Mouse (Mus musculus) right cerebral cortex, adult 2 months (tissue): ENCODE data around the gene Ghr.

Experiments
- DNase-seq, 2 experiments: peaks; one replicate each; pipeline ENCODE4 v3.0.0; 2021 to 2022; ENCODE audit warnings: low spot score in 2 of 2

Ghr gene

GRCm38 (mm10) chr15:3582807-3583636 lies at the start of gene Ghr:
TSS of gene Ghr (minus strand) at chr15:3583492.
- peak; percentile 90 to 91 for DNase-seq

- DNase-seq, result no peak
Measured at GRCm38 (mm10) chr15:3622746-3623145, 39.5 kb upstream of the Ghr start.

- no peak for DNase-seq
Measured at GRCm38 (mm10) chr15:3620368-3620767, 37.1 kb upstream of the Ghr start.

- DNase-seq, result no peak
Measured at GRCm38 (mm10) chr15:3618311-3618710, 35.0 kb upstream of the Ghr start.

- no peak for DNase-seq
Measured at GRCm38 (mm10) chr15:3611961-3612360, 28.7 kb upstream of the Ghr start.

- DNase-seq, result no peak
Measured at GRCm38 (mm10) chr15:3607951-3608350, 24.7 kb upstream of the Ghr start.

GRCm38 (mm10) chr15:3602098-3602486 lies 18.8 kb upstream of the Ghr start:
- no peak for DNase-seq

- DNase-seq, result no peak
Measured at GRCm38 (mm10) chr15:3601422-3602097, 18.3 kb upstream of the Ghr start.

- no peak for DNase-seq
Measured at GRCm38 (mm10) chr15:3587879-3588278, 4.6 kb upstream of the Ghr start.

- DNase-seq, result no peak
Measured at GRCm38 (mm10) chr15:3584361-3584760, 1.1 kb upstream of the Ghr start.

- DNase-seq, result peak; percentile 43 to 59
Measured at GRCm38 (mm10) chr15:3581861-3582806, 1.2 kb downstream of the Ghr start.

GRCm38 (mm10) chr15:3581337-3581736 lies 2.0 kb downstream of the Ghr start:
- DNase-seq, result peak; percentile 6 to 10

- no peak for DNase-seq
Measured at GRCm38 (mm10) chr15:3580216-3580615, 3.1 kb downstream of the Ghr start.

- DNase-seq, result no peak
Measured at GRCm38 (mm10) chr15:3578286-3578980, 4.9 kb downstream of the Ghr start.

GRCm38 (mm10) chr15:3569178-3569903 lies 14.0 kb downstream of the Ghr start:
- no peak for DNase-seq

GRCm38 (mm10) chr15:3564570-3564969 lies 18.7 kb downstream of the Ghr start:
- no peak for DNase-seq

GRCm38 (mm10) chr15:3563929-3564516 lies 19.3 kb downstream of the Ghr start:
- DNase-seq, result no peak

GRCm38 (mm10) chr15:3563473-3563872 lies 19.8 kb downstream of the Ghr start:
- DNase-seq, result no peak

GRCm38 (mm10) chr15:3558524-3558923 lies 24.8 kb downstream of the Ghr start:
- no peak for DNase-seq

- no peak for DNase-seq
Measured at GRCm38 (mm10) chr15:3544289-3544688, 39.0 kb downstream of the Ghr start.
